ENCODE assay signal across 10 mouse cellular contexts in genomic region chr10:95817419-95818161, GRCm38 (mm10). TPM values are rescaled to one million over a fixed set of nuclear protein-coding genes. Genes with fewer than 3 reads are reported as not detected.
A peak's percentile ranks its signal among the peaks of the same experiment; 100 is the strongest.
DNase-seq lines count a peak whose midpoint lies in the region; ATAC-seq and TF ChIP-seq lines count a peak whose summit lies in the region.
"Had no signal": no experiment of that assay in that cellular context is flagged by ENCODE, and none has a peak within 500 bp of the region (broad histone marks: within the 10 kb centered on the region; RNA-seq: fewer than 3 reads in every experiment).

No protein-coding gene starts in this region.

- H3K36me3 ChIP-seq in kidney, embryonic 15.5 days = no peaks in the 10 kb centered on the region
- H3K36me3 ChIP-seq in kidney, embryonic 14.5 days (ENCODE audit: control insufficient read depth, insufficient read depth, low read length) = no peaks in the 10 kb centered on the region
- H3K36me3 ChIP-seq: limb, embryonic 12.5 days had no signal

- ATAC-seq in kidney, embryonic 15.5 days (replicated peaks; ENCODE audit: low FRiP score) = no peak
- ATAC-seq in kidney, embryonic 14.5 days (ENCODE audit: low FRiP score, low TSS enrichment) = no peak
- ATAC-seq in inflammation-experienced regulatory T-cells, adult 6 months = no peak

- H3K9me3 ChIP-seq in kidney, embryonic 15.5 days (replicated peaks) = no peaks in the 10 kb centered on the region
- H3K9me3 ChIP-seq in kidney, embryonic 14.5 days (ENCODE audit: control insufficient read depth, low read length) = no peaks in the 10 kb centered on the region
- H3K9me3 ChIP-seq: limb, embryonic 12.5 days had no signal

- no peak overlapping the region for H3K4me2 ChIP-seq in kidney, embryonic 15.5 days
- H3K4me2 ChIP-seq in kidney, embryonic 14.5 days (replicated peaks; ENCODE audit: low read depth, low read length) = no peak overlapping the region
- H3K4me2 ChIP-seq: limb, embryonic 12.5 days had no signal

- no peak overlapping the region for H3K4me3 ChIP-seq in kidney, embryonic 15.5 days (replicated peaks)
- no peak overlapping the region for H3K4me3 ChIP-seq in kidney, embryonic 14.5 days (ENCODE audit: low read length)
- H3K4me3 ChIP-seq in layer of hippocampus, adult 2 months = no peak overlapping the region
- H3K4me3 ChIP-seq: limb, embryonic 12.5 days had no signal

- peak overlapping the region; percentile 37; the same call in 1 of the 2 replicates for H3K27ac ChIP-seq in kidney, embryonic 15.5 days
- no peak overlapping the region for H3K27ac ChIP-seq in kidney, embryonic 14.5 days (ENCODE audit: low read depth, low read length)
- H3K27ac ChIP-seq in layer of hippocampus, adult 2 months = no peak overlapping the region
- H3K27ac ChIP-seq: limb, embryonic 12.5 days had no signal

- WGBS in kidney, embryonic 15.5 days = 18% methylated on average over 9 of the region's 9 CpGs
- WGBS in kidney, embryonic 14.5 days = 17% methylated on average over 9 of the region's 9 CpGs

- DNase-seq in adrenal gland, postnatal 25 days = peak; percentile 9
- peak; percentile 7 for DNase-seq in liver
- peak; percentile 16 to 42 for DNase-seq in monocyte, adult 2 months (ENCODE audit: low read depth in 1 of 2, low spot score in 2 of 2)
- DNase-seq in frontal cortex, postnatal 25 days (ENCODE audit: low spot score in 2 of 2) = no peak
- DNase-seq in layer of hippocampus, adult 2 months (ENCODE audit: low spot score in 2 of 2) = no peak

- no peak for TF ChIP-seq CTCF in layer of hippocampus, adult 2 months (conservative IDR thresholded peaks at IDR 0.05)

- peaks cover 7% of the 10 kb centered on the region; the same call in 1 of the 2 replicates for H3K4me1 ChIP-seq in kidney, embryonic 15.5 days
- H3K4me1 ChIP-seq in kidney, embryonic 14.5 days (ENCODE audit: control insufficient read depth, insufficient read depth, low read length) = no peaks in the 10 kb centered on the region

- H3K9ac ChIP-seq in kidney, embryonic 15.5 days = no peak overlapping the region
- H3K9ac ChIP-seq in kidney, embryonic 14.5 days (ENCODE audit: low read depth, low read length) = no peak overlapping the region
- H3K9ac ChIP-seq: limb, embryonic 12.5 days had no signal

- H3K27me3 ChIP-seq in kidney, embryonic 15.5 days = no peaks in the 10 kb centered on the region
- no peaks in the 10 kb centered on the region for H3K27me3 ChIP-seq in kidney, embryonic 14.5 days (ENCODE audit: control insufficient read depth, insufficient read depth, low read length)
- H3K27me3 ChIP-seq: limb, embryonic 12.5 days had no signal

RNA-seq across cellular contexts. Expression of gene Gm33543, which starts 25.1 kb away (rescaled TPM):
- 0.09 and 0.18 TPM in 2 replicates for polyA plus RNA-seq in kidney, embryonic 15.5 days (2015; fragmentation: Nextera tagmentation; extraction: Ambion mirVana)
- polyA plus RNA-seq in kidney, embryonic 14.5 days (2014; fragmentation: Nextera tagmentation; extraction: Ambion mirVana) = not detected in 2 replicates
- not detected in 2 replicates for total RNA-seq in adrenal gland, postnatal 25 days (2021)
- not detected for polyA plus RNA-seq in inflammation-experienced regulatory T-cells, adult 6 months (2017; shearing (Covaris generic))
- total RNA-seq in layer of hippocampus, adult 2 months (2021) = not detected
- polyA plus RNA-seq: limb, embryonic 12.5 days; stomach, embryonic 14.5 days had no signal

Comparison
In these comparisons a context has a peak if more than half of its experiments do, and no peak if none do; other contexts are left out.
1. DNase-seq: peak in adrenal gland, postnatal 25 days (single experiment), liver (single experiment) and monocyte, adult 2 months (2 of 2); none in frontal cortex, postnatal 25 days (0 of 2) and layer of hippocampus, adult 2 months (0 of 2).